Mouse (Mus musculus) layer of hippocampus, adult 18-20 months (tissue): ENCODE measurements around the gene Hmx1. TPM values are rescaled to one million over a fixed set of nuclear protein-coding genes. Genes with fewer than 3 reads are reported as not detected.

ENCODE experiments used
- DNase-seq, 2 experiments: peaks; one replicate each; pipeline ENCODE4 v3.0.0; 2022; ENCODE audit warnings: low spot score in 2 of 2
- total RNA-seq, 2 experiments: library from RNA; stranded (reverse); gene quantifications; 2 replicates each; pipeline ENCODE4 v1.2.3; 2021

Gene Hmx1
- total RNA-seq, 2 experiments from 2014 or later = not detected

GRCm38 (mm10) chr5:35397642-35398309 lies 8.9 kb downstream of the Hmx1 start:
- DNase-seq = no peak

GRCm38 (mm10) chr5:35398310-35398910 lies 9.5 kb downstream of the Hmx1 start:
- DNase-seq = no peak

GRCm38 (mm10) chr5:35399061-35399460 lies 10.2 kb downstream of the Hmx1 start:
- DNase-seq = no peak

GRCm38 (mm10) chr5:35399704-35400320 lies 10.9 kb downstream of the Hmx1 start:
- no peak for DNase-seq

GRCm38 (mm10) chr5:35401240-35401639 lies 12.3 kb downstream of the Hmx1 start:
- DNase-seq = no peak

- no peak for DNase-seq
These were observed 18.6 kb downstream of the Hmx1 start for GRCm38 (mm10) chr5:35407411-35407930.

- no peak for DNase-seq
These were observed 22.1 kb downstream of the Hmx1 start for GRCm38 (mm10) chr5:35411028-35411427.

GRCm38 (mm10) chr5:35412833-35413232 lies 23.9 kb downstream of the Hmx1 start:
- DNase-seq = no peak

- no peak for DNase-seq
These were observed 28.8 kb downstream of the Hmx1 start for GRCm38 (mm10) chr5:35417707-35418106.

GRCm38 (mm10) chr5:35421622-35422021 lies 32.7 kb downstream of the Hmx1 start:
- DNase-seq = no peak

GRCm38 (mm10) chr5:35425218-35425617 lies 36.3 kb downstream of the Hmx1 start:
- DNase-seq = no peak

GRCm38 (mm10) chr5:35427901-35428300 lies 39.0 kb downstream of the Hmx1 start:
- DNase-seq = no peak

- no peak for DNase-seq
These were observed 39.5 kb downstream of the Hmx1 start for GRCm38 (mm10) chr5:35428421-35428820.

GRCm38 (mm10) chr5:35432098-35432497 lies 43.2 kb downstream of the Hmx1 start:
- DNase-seq = no peak

GRCm38 (mm10) chr5:35434038-35434437 lies 45.1 kb downstream of the Hmx1 start:
- DNase-seq = no peak

GRCm38 (mm10) chr5:35434703-35435102 lies 45.8 kb downstream of the Hmx1 start:
- no peak for DNase-seq

GRCm38 (mm10) chr5:35438805-35439204 lies 49.9 kb downstream of the Hmx1 start:
- no peak for DNase-seq

- DNase-seq = no peak
These were observed 51.6 kb downstream of the Hmx1 start for GRCm38 (mm10) chr5:35440459-35440858.

- DNase-seq = no peak
These were observed 52.5 kb downstream of the Hmx1 start for GRCm38 (mm10) chr5:35441411-35441810.

- no peak for DNase-seq
These were observed 55.8 kb downstream of the Hmx1 start for GRCm38 (mm10) chr5:35444731-35445130.

GRCm38 (mm10) chr5:35447656-35448443 lies 58.9 kb downstream of the Hmx1 start:
- peak; percentile 53 to 84 for DNase-seq
